In the genomic region with DNA sequence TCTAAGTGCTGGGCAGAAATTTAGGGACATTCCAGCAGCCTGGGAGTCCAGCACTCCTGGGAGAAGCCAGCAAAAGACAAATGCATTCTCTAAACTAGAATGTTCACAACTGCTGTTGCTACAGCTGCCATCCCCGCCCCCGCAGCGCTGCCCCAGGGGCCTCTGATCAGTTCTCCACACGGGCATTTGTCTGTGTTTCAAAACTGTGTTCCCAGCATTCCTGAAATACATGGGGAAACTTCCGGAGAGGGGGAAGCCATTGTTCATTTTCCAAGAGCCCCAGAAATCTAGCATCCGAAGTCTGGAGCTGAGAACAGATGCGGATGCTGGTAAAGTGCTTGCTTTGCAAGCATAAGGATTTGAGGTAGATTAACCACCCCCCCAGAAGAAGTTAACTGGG, we compare ENCODE assay signal across 16 mouse cellular contexts. TPM values are rescaled to one million over a fixed set of nuclear protein-coding genes. Genes with fewer than 3 reads are reported as not detected.
DNase-seq lines count a peak whose midpoint lies in the region; ATAC-seq and TF ChIP-seq lines count a peak whose summit lies in the region.
"Had no signal": no experiment of that assay in that cellular context is flagged by ENCODE, and none has a peak within 500 bp of the region (broad histone marks: within the 10 kb centered on the region; RNA-seq: fewer than 3 reads in every experiment).

No protein-coding gene starts in this region.

- 23% methylated on average over 7 of the region's 7 CpGs for WGBS in kidney, embryonic 16.5 days
- WGBS in kidney, adult 2 months, result 36% methylated on average over 7 of the region's 7 CpGs
- WGBS in limb, embryonic 12.5 days, result 26% methylated on average over 7 of the region's 7 CpGs
- 39% methylated on average over 7 of the region's 7 CpGs for WGBS in intestine, postnatal 0 days

- H3K27me3 ChIP-seq in kidney, embryonic 16.5 days (ENCODE audit: insufficient read depth, low read length), result peaks cover 6% of the 10 kb centered on the region; the same call in 1 of the 2 replicates
- no peaks in the 10 kb centered on the region for H3K27me3 ChIP-seq in kidney, adult 2 months (replicated peaks; ENCODE audit: control insufficient read depth, insufficient read depth, low read length)
- no peaks in the 10 kb centered on the region; the same call in 1 of the 2 replicates for H3K27me3 ChIP-seq in limb, embryonic 12.5 days
- peaks cover 27% of the 10 kb centered on the region for H3K27me3 ChIP-seq in intestine, postnatal 0 days (replicated peaks; ENCODE audit: control insufficient read depth, insufficient read depth, low read length)

- no peak for TF ChIP-seq CTCF in kidney, adult 2 months (conservative IDR thresholded peaks at IDR 0.05; ENCODE audit: insufficient read depth, insufficient read length, low read depth, low read length)
- no peak for TF ChIP-seq CTCF in intestine, postnatal 0 days (IDR thresholded peaks at IDR 0.05; ENCODE audit: low read depth)

- no peak for ATAC-seq in kidney, embryonic 16.5 days (ENCODE audit: low FRiP score, low TSS enrichment)
- no peak for ATAC-seq in limb, embryonic 12.5 days (ENCODE audit: insufficient number of reproducible peaks, insufficient read depth, low FRiP score, low TSS enrichment, low read depth)
- ATAC-seq in intestine, postnatal 0 days, result no peak
- ATAC-seq: inflammation-experienced regulatory T-cells, adult 6 months had no signal

- intact Hi-C loops in gastrocnemius, postnatal 14 days (cut with DNase I; ENCODE audit: low total_unique reads), result no loop called here

- no peaks in the 10 kb centered on the region for H3K9me3 ChIP-seq in kidney, embryonic 16.5 days (ENCODE audit: low read length)
- no peaks in the 10 kb centered on the region for H3K9me3 ChIP-seq in limb, embryonic 12.5 days
- no peaks in the 10 kb centered on the region for H3K9me3 ChIP-seq in intestine, postnatal 0 days (ENCODE audit: control insufficient read depth)
- H3K9me3 ChIP-seq: liver, embryonic 15.5 days; neural tube, embryonic 13.5 days; stomach, embryonic 15.5 days had no signal

- no peak overlapping the region for H3K4me3 ChIP-seq in kidney, embryonic 16.5 days (ENCODE audit: low read length)
- H3K4me3 ChIP-seq in kidney, adult 2 months (ENCODE audit: insufficient read depth, low read depth, low read length), result no peak overlapping the region
- no peak overlapping the region for H3K4me3 ChIP-seq in limb, embryonic 12.5 days (replicated peaks)
- H3K4me3 ChIP-seq in intestine, postnatal 0 days (ENCODE audit: low read depth, low read length), result no peak overlapping the region
- H3K4me3 ChIP-seq: liver, embryonic 15.5 days; neural tube, embryonic 13.5 days; stomach, embryonic 15.5 days had no signal

- H3K9ac ChIP-seq in kidney, embryonic 16.5 days (replicated peaks; ENCODE audit: low read length), result no peak overlapping the region
- H3K9ac ChIP-seq in limb, embryonic 12.5 days (replicated peaks), result 0 out of 2 replicates have a peak overlapping the region, but pooled peaks have one; percentile 12
- H3K9ac ChIP-seq in intestine, postnatal 0 days (ENCODE audit: low read depth, low read length), result no peak overlapping the region
- H3K9ac ChIP-seq: liver, embryonic 15.5 days; neural tube, embryonic 13.5 days; stomach, embryonic 15.5 days had no signal

- peak overlapping the region; percentile 45; the same call in 1 of the 2 replicates for H3K27ac ChIP-seq in kidney, embryonic 16.5 days (ENCODE audit: low read length)
- H3K27ac ChIP-seq in kidney, adult 2 months (ENCODE audit: insufficient read depth, low read depth, low read length), result no peak overlapping the region
- peak overlapping the region; percentile 67 for H3K27ac ChIP-seq in limb, embryonic 12.5 days
- no peak overlapping the region for H3K27ac ChIP-seq in intestine, postnatal 0 days (ENCODE audit: low read depth, low read length)
- H3K27ac ChIP-seq: liver, embryonic 15.5 days; neural tube, embryonic 13.5 days; stomach, embryonic 15.5 days had no signal

- DNase-seq in gastrocnemius, postnatal 14 days, result peak; percentile 57
- DNase-seq in gastrocnemius, adult 8-10 months (ENCODE audit: low spot score in 2 of 2), result no peak
- no peak for DNase-seq in kidney, adult 2 months
- peak; percentile 42 for DNase-seq in embryo, embryonic 10 days (ENCODE audit: low spot score)
- no peak for DNase-seq in lung, postnatal 4 days
- DNase-seq: cerebellum, postnatal 14 days; right cerebral cortex, postnatal 14 days had no signal

- no peak overlapping the region for H3K4me2 ChIP-seq in kidney, embryonic 16.5 days (replicated peaks; ENCODE audit: low read depth, low read length)
- no peak overlapping the region for H3K4me2 ChIP-seq in limb, embryonic 12.5 days
- H3K4me2 ChIP-seq in intestine, postnatal 0 days (replicated peaks; ENCODE audit: low read depth), result no peak overlapping the region
- H3K4me2 ChIP-seq: liver, embryonic 15.5 days; neural tube, embryonic 13.5 days; stomach, embryonic 15.5 days had no signal

- peaks cover 19% of the 10 kb centered on the region for H3K4me1 ChIP-seq in kidney, embryonic 16.5 days (ENCODE audit: insufficient read depth, low read length)
- H3K4me1 ChIP-seq in kidney, adult 2 months (ENCODE audit: control insufficient read depth, insufficient read depth, low read length), result no peaks in the 10 kb centered on the region
- peaks cover 24% of the 10 kb centered on the region for H3K4me1 ChIP-seq in limb, embryonic 12.5 days (replicated peaks)
- no peaks in the 10 kb centered on the region for H3K4me1 ChIP-seq in intestine, postnatal 0 days (replicated peaks; ENCODE audit: control insufficient read depth, insufficient read depth, low read length)
- H3K4me1 ChIP-seq: liver, embryonic 15.5 days had no signal

- TF ChIP-seq POLR2A in kidney, adult 2 months (IDR thresholded peaks at IDR 0.05; ENCODE audit: low read depth, low read length), result no peak

- no peaks in the 10 kb centered on the region for H3K36me3 ChIP-seq in kidney, embryonic 16.5 days (ENCODE audit: insufficient read depth, low read length)
- H3K36me3 ChIP-seq in kidney, adult 2 months (ENCODE audit: control insufficient read depth, insufficient read depth, low read length), result no peaks in the 10 kb centered on the region
- no peaks in the 10 kb centered on the region for H3K36me3 ChIP-seq in limb, embryonic 12.5 days
- no peaks in the 10 kb centered on the region for H3K36me3 ChIP-seq in intestine, postnatal 0 days (ENCODE audit: control insufficient read depth, insufficient read depth)
- H3K36me3 ChIP-seq: G1E; liver, embryonic 15.5 days; neural tube, embryonic 13.5 days; stomach, embryonic 15.5 days had no signal

RNA-seq across cellular contexts. Expression of gene Col26a1, which starts 3.9 kb away (rescaled TPM):
- 10 to 100 TPM; 11.7 to 13.5 TPM for total RNA-seq in gastrocnemius, postnatal 14 days (2021)
- total RNA-seq in gastrocnemius, adult 8-10 months (2022), result 1 to 10 TPM in 1 of 4 experiments, under 1 TPM in 3; 0.19 to 1.0 (median 0.28) TPM
- 48.1 and 51.5 TPM in 2 replicates for polyA plus RNA-seq in kidney, embryonic 16.5 days (2015; fragmentation: Nextera tagmentation; extraction: Ambion mirVana)
- 5.6 and 8.5 TPM in 2 replicates for polyA plus RNA-seq in kidney, adult 2 months (2012; rRNA removed)
- polyA plus RNA-seq in limb, embryonic 12.5 days (2016; fragmentation: Nextera tagmentation; extraction: Ambion mirVana), result 145 and 155 TPM in 2 replicates
- 2.2 and 2.7 TPM in 2 replicates for polyA plus RNA-seq in intestine, postnatal 0 days (2015; fragmentation: Nextera tagmentation; extraction: Ambion mirVana)
- total RNA-seq: megakaryocyte, adult 5-6 weeks had no signal
- polyA plus RNA-seq: G1E; inflammation-experienced regulatory T-cells, adult 6 months had no signal

RNA-seq across cellular contexts. Expression of gene Ift22, which starts 21.0 kb away (rescaled TPM):
- 1 to 10 TPM; 5.4 to 6.2 TPM for total RNA-seq in gastrocnemius, postnatal 14 days (2021)
- total RNA-seq in gastrocnemius, adult 8-10 months (2022), result 1 to 10 TPM; 4.7 to 6.6 (median 5.5) TPM
- polyA plus RNA-seq in kidney, embryonic 16.5 days (2015; fragmentation: Nextera tagmentation; extraction: Ambion mirVana), result 87.8 and 88.1 TPM in 2 replicates
- 23.3 and 26.5 TPM in 2 replicates for polyA plus RNA-seq in kidney, adult 2 months (2012; rRNA removed)
- 65.7 and 69.8 TPM in 2 replicates for polyA plus RNA-seq in limb, embryonic 12.5 days (2016; fragmentation: Nextera tagmentation; extraction: Ambion mirVana)
- 24.7 and 25.2 TPM in 2 replicates for polyA plus RNA-seq in intestine, postnatal 0 days (2015; fragmentation: Nextera tagmentation; extraction: Ambion mirVana)

Comparison
In these comparisons a context has a peak if more than half of its experiments do, and no peak if none do; other contexts are left out.
1. DNase-seq: peak in gastrocnemius, postnatal 14 days (single experiment) and embryo, embryonic 10 days (single experiment); none in gastrocnemius, adult 8-10 months (0 of 2), kidney, adult 2 months (single experiment) and lung, postnatal 4 days (0 of 2).
2. H3K27ac ChIP-seq: peak in kidney, embryonic 16.5 days (single experiment) and limb, embryonic 12.5 days (single experiment); none in kidney, adult 2 months (single experiment) and intestine, postnatal 0 days (single experiment).